Mouse (Mus musculus): ENCODE results near the gene Kdm2a. TPM values are rescaled to one million over a fixed set of nuclear protein-coding genes. Genes with fewer than 3 reads are reported as not detected.

The Kdm2a gene
- 194 and 210 TPM in 2 replicates for polyA plus RNA-seq (2012; rRNA removed)

DNA sequence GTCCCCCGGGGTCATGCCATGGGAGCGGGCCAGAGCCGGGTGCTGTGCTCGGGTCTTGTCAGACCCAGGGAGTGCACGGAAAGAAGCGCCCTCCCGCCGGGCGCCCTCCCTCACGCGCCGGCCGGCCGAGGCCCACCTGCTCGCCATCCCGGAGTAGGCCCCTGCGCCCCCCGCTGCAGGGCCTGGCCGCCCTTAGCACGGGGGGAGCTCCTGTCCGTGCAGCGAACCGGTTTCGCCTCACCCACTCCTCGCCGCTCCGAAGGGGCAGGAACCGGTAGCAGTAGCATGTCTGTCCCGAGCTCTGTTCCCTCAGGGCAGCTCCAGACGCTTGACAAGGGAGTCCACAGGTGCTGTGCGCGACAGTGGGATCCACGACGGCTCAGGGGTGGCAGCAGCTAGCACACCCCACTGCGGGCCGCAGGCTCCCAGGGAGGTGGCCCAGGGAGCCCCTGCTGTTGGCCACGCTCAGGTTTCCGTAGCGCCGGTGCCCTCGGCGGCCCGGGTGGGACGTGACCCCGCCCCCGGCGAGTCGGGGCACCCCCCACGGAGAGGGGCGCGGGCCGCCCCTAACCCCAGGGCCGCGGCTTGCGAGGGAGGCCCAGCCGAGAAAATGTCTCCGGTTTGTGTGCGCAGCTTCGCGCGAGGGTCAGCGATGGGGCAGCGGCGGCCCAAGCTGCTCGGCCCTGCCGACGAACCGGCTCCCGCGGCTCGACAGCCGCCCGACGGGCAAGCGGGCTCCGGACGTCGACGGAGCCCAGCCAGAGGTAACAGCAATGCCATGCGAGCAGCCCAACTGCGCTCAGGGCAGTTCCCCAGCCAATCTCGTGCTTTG, at the start of gene Kdm2a:
Gene Kdm2a (minus strand): TSS at position 488 of the 832 bp plus-strand sequence.
- H3K36me3 ChIP-seq (ENCODE audit: control insufficient read depth, insufficient read depth, low read length): no peaks in the 10 kb centered on the region; the same call in 1 of the 2 replicates
- no peak within 1 kb of the TSS for H3K27ac ChIP-seq (ENCODE audit: control insufficient read depth, insufficient read depth, low read length)
- peak within 1 kb of the TSS; percentile 73 for H3K4me3 ChIP-seq (ENCODE audit: control insufficient read depth, insufficient read depth, low read length)
- H3K27me3 ChIP-seq (ENCODE audit: control insufficient read depth, insufficient read depth, low read length): no peaks in the 10 kb centered on the region
- 8% methylated on average over 82 of the region's 82 CpGs for WGBS
- H3K4me1 ChIP-seq (replicated peaks; ENCODE audit: control insufficient read depth, insufficient read depth, low read length): peaks cover 7% of the 10 kb centered on the region
- no peak for TF ChIP-seq CTCF (IDR thresholded peaks at IDR 0.05; ENCODE audit: borderline replicate concordance, control insufficient read depth, extremely low read depth, insufficient read depth, low read length, poor library complexity)
- no peak for TF ChIP-seq POLR2A (IDR thresholded peaks at IDR 0.05; ENCODE audit: control insufficient read depth, extremely low read depth, insufficient read depth, low read length, poor library complexity)
- DNase-seq: peak; percentile 61

DNA sequence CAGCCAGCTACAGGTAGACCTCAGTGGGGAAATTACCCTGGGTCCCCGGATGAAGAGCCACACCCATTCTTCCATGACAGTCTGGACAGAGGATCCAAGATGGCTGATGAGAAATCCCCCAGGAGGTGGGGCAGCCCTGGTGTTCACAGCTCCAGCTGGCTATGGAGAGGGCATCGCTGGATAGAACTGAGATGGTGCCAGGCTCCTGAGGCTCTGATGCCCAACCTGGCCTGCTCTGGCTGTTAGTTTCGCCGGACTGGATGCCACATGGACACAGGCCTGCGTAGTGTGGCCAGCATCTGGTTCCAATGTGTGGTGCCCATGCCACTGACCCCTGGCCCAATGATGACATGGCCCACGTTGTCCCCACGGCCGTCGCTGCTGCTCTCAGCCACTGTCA, 49.4 kb upstream of the Kdm2a start:
- WGBS: 95% methylated on average over 9 of the region's 9 CpGs
- Histone ChIP-seq H3K27me3 (ENCODE audit: control insufficient read depth, insufficient read depth, low read length) (no peaks in the 10 kb centered on the region), H3K27ac (ENCODE audit: control insufficient read depth, insufficient read depth, low read length) (no peak overlapping the region), H3K36me3 (ENCODE audit: control insufficient read depth, insufficient read depth, low read length) (no peaks in the 10 kb centered on the region), H3K4me1 (replicated peaks; ENCODE audit: control insufficient read depth, insufficient read depth, low read length) (no peaks in the 10 kb centered on the region), H3K4me3 (ENCODE audit: control insufficient read depth, insufficient read depth, low read length) (no peak overlapping the region)
- no peak for DNase-seq
- TF ChIP-seq CTCF (IDR thresholded peaks at IDR 0.05; ENCODE audit: borderline replicate concordance, control insufficient read depth, extremely low read depth, insufficient read depth, low read length, poor library complexity) (no peak), POLR2A (IDR thresholded peaks at IDR 0.05; ENCODE audit: control insufficient read depth, extremely low read depth, insufficient read depth, low read length, poor library complexity) (no peak)

DNA sequence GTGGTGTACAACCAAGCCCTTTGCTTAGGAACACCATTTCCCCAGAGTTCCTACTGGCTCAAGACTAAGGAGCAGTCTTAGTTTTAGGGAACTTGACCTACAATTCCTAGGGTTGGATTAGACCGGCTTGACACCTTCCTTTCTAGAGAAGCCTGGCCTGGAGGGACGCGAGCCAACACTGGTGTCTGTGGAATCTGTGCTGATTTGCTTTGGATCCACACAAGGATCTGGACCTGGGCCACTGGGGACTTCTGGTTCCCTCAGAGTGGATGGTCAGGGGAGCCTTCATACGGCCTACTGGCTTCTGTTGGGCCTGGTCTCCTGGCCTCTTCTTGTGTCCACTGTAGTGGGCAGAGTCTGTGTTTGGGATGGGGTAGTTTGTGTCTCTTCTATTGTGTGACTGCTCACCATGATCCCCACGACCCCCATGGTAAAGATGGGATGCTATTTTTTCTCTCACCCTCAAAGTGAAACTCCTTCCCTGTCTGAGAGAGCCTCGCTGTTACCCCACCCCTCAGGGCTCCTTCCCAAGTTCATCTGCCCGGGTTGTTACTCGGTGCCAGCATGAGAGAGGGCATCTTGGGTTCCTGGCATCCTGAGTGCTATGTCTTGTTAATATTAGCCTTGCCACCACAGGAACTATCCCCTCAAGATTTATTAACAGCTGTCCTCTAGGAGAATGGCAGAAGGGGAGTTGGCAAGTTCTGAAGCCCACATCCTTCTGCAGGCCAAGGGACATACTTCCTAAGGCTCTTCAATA, 48.8 kb upstream of the Kdm2a start:
- Histone ChIP-seq H3K4me1 (replicated peaks; ENCODE audit: control insufficient read depth, insufficient read depth, low read length) (no peaks in the 10 kb centered on the region), H3K27ac (ENCODE audit: control insufficient read depth, insufficient read depth, low read length) (no peak overlapping the region), H3K4me3 (ENCODE audit: control insufficient read depth, insufficient read depth, low read length) (no peak overlapping the region), H3K36me3 (ENCODE audit: control insufficient read depth, insufficient read depth, low read length) (no peaks in the 10 kb centered on the region), H3K27me3 (ENCODE audit: control insufficient read depth, insufficient read depth, low read length) (no peaks in the 10 kb centered on the region)
- TF ChIP-seq CTCF (IDR thresholded peaks at IDR 0.05; ENCODE audit: borderline replicate concordance, control insufficient read depth, extremely low read depth, insufficient read depth, low read length, poor library complexity) (no peak), POLR2A (IDR thresholded peaks at IDR 0.05; ENCODE audit: control insufficient read depth, extremely low read depth, insufficient read depth, low read length, poor library complexity) (no peak)
- no peak for DNase-seq
- WGBS: 91% methylated on average over 8 of the region's 8 CpGs

DNA sequence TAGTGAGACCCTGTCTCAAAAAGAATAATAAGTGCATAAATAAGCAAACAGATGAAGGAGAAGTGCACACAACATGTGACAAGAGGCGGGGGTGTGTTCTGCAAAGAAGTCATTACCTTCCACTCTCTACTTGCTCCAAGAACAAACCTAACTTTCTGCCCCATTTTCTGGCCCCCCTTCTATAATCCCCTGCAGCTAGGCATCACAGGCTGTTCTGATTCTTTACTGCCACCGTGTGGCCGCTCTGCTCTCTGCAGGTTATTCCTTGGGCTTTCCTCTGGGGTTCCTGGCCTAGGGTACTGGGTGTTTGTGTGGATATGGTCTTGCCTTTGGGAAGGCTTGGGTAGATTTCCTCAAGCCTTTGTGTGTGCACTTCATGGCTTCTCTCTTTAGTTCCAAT, 44.3 kb upstream of the Kdm2a start:
- no peak overlapping the region for H3K27ac ChIP-seq (ENCODE audit: control insufficient read depth, insufficient read depth, low read length)

GRCm38 (mm10) chr19:4441621-4442161, 43.6 kb upstream of the Kdm2a start:
- Histone ChIP-seq H3K27me3 (ENCODE audit: control insufficient read depth, insufficient read depth, low read length) (peaks cover 9% of the 10 kb centered on the region; the same call in 1 of the 2 replicates), H3K4me1 (replicated peaks; ENCODE audit: control insufficient read depth, insufficient read depth, low read length) (peaks cover 8% of the 10 kb centered on the region; the same call in 1 of the 2 replicates), H3K4me3 (ENCODE audit: control insufficient read depth, insufficient read depth, low read length) (no peak overlapping the region), H3K27ac (ENCODE audit: control insufficient read depth, insufficient read depth, low read length) (no peak overlapping the region), H3K36me3 (ENCODE audit: control insufficient read depth, insufficient read depth, low read length) (no peaks in the 10 kb centered on the region)
- DNase-seq: no peak
- 68% methylated on average over 10 of the region's 10 CpGs for WGBS
- TF ChIP-seq CTCF (IDR thresholded peaks at IDR 0.05; ENCODE audit: borderline replicate concordance, control insufficient read depth, extremely low read depth, insufficient read depth, low read length, poor library complexity) (no peak), POLR2A (IDR thresholded peaks at IDR 0.05; ENCODE audit: control insufficient read depth, extremely low read depth, insufficient read depth, low read length, poor library complexity) (no peak)

More for the DNA sequence above, 44.3 kb upstream of the Kdm2a start:
- TF ChIP-seq POLR2A (IDR thresholded peaks at IDR 0.05; ENCODE audit: control insufficient read depth, extremely low read depth, insufficient read depth, low read length, poor library complexity): no peak
- TF ChIP-seq CTCF (IDR thresholded peaks at IDR 0.05; ENCODE audit: borderline replicate concordance, control insufficient read depth, extremely low read depth, insufficient read depth, low read length, poor library complexity): peak; percentile 44; the same call in 1 of the 2 replicates
- H3K4me3 ChIP-seq (ENCODE audit: control insufficient read depth, insufficient read depth, low read length): no peak overlapping the region
- H3K36me3 ChIP-seq (ENCODE audit: control insufficient read depth, insufficient read depth, low read length): no peaks in the 10 kb centered on the region
- H3K4me1 ChIP-seq (replicated peaks; ENCODE audit: control insufficient read depth, insufficient read depth, low read length): peaks cover 8% of the 10 kb centered on the region; the same call in 1 of the 2 replicates
- WGBS: 9% methylated on average over 3 of the region's 3 CpGs
- peaks cover 9% of the 10 kb centered on the region; the same call in 1 of the 2 replicates for H3K27me3 ChIP-seq (ENCODE audit: control insufficient read depth, insufficient read depth, low read length)
- DNase-seq: peak; percentile 70

GRCm38 (mm10) chr19:4441090-4441591, 43.1 kb upstream of the Kdm2a start:
- TF ChIP-seq POLR2A (IDR thresholded peaks at IDR 0.05; ENCODE audit: control insufficient read depth, extremely low read depth, insufficient read depth, low read length, poor library complexity): no peak
- no peak for TF ChIP-seq CTCF (IDR thresholded peaks at IDR 0.05; ENCODE audit: borderline replicate concordance, control insufficient read depth, extremely low read depth, insufficient read depth, low read length, poor library complexity)
- 24% methylated on average over 6 of the region's 6 CpGs for WGBS
- Histone ChIP-seq H3K27ac (ENCODE audit: control insufficient read depth, insufficient read depth, low read length) (no peak overlapping the region), H3K4me3 (ENCODE audit: control insufficient read depth, insufficient read depth, low read length) (no peak overlapping the region), H3K36me3 (ENCODE audit: control insufficient read depth, insufficient read depth, low read length) (no peaks in the 10 kb centered on the region), H3K4me1 (replicated peaks; ENCODE audit: control insufficient read depth, insufficient read depth, low read length) (peaks cover 8% of the 10 kb centered on the region; the same call in 1 of the 2 replicates), H3K27me3 (ENCODE audit: control insufficient read depth, insufficient read depth, low read length) (peaks cover 9% of the 10 kb centered on the region; the same call in 1 of the 2 replicates)
- DNase-seq: peak; percentile 66
